Mouse (Mus musculus): ENCODE measurements around the gene Gpr87.

Gpr87 gene

GRCm38 (mm10) chr3:59139651-59140051, 55.3 kb downstream of the Gpr87 start:
- DNase-seq (ENCODE audit: low spot score) = no peak

- DNase-seq (ENCODE audit: low spot score) = no peak
Measured at GRCm38 (mm10) chr3:59138946-59139468, 55.9 kb downstream of the Gpr87 start.

- no peak for DNase-seq (ENCODE audit: low spot score)
Measured at GRCm38 (mm10) chr3:59135911-59136653, 58.8 kb downstream of the Gpr87 start.

GRCm38 (mm10) chr3:59133189-59133588, 61.7 kb downstream of the Gpr87 start:
- no peak for DNase-seq (ENCODE audit: low spot score)

GRCm38 (mm10) chr3:59131966-59132365, 62.9 kb downstream of the Gpr87 start:
- DNase-seq (ENCODE audit: low spot score) = no peak

GRCm38 (mm10) chr3:59131081-59131480, 63.8 kb downstream of the Gpr87 start:
- no peak for DNase-seq (ENCODE audit: low spot score)

- DNase-seq (ENCODE audit: low spot score) = no peak
Measured at GRCm38 (mm10) chr3:59130431-59130830, 64.5 kb downstream of the Gpr87 start.

GRCm38 (mm10) chr3:59129547-59129946, 65.4 kb downstream of the Gpr87 start:
- no peak for DNase-seq (ENCODE audit: low spot score)

Measured in testis, postnatal 14 days (tissue).